Mouse (Mus musculus) midbrain, embryonic 16.5 days (tissue): Measurements from ENCODE around the gene Pafah1b2. TPM values are rescaled to one million over a fixed set of nuclear protein-coding genes. Genes with fewer than 3 reads are reported as not detected.

Experiments used
- ATAC-seq: fragments of 200-750 bp; cut with Nextera tagmentation; 2 replicates; pipeline ENCODE4 v1.8.0; 2017; ENCODE audit warnings: moderate TSS enrichment
- H3K27ac ChIP-seq: fragments of 300-500 bp; sonication (generic); 2 replicates; pipeline ENCODE4 v1.5.1; 2014; ENCODE audit warnings: mild to moderate bottlenecking, low read length, mixed read lengths
- H3K27me3 ChIP-seq: fragments of 300-500 bp; sonication (generic); 2 replicates; pipeline ENCODE4 v1.6.1; 2014; ENCODE audit warnings: low read depth, low read length, mixed read lengths; ENCODE audit not compliant: control insufficient read depth, insufficient read depth
- H3K36me3 ChIP-seq: fragments of 300-500 bp; sonication (generic); 2 replicates; pipeline ENCODE4 v1.6.1; 2014; ENCODE audit warnings: mild to moderate bottlenecking, low read length, moderate library complexity, mixed read lengths; ENCODE audit not compliant: control insufficient read depth, insufficient read depth
- H3K4me1 ChIP-seq: fragments of 300-500 bp; sonication (generic); 2 replicates; pipeline ENCODE4 v1.6.1; 2014; ENCODE audit warnings: mild to moderate bottlenecking, low read length, mixed read lengths; ENCODE audit not compliant: control insufficient read depth, insufficient read depth
- H3K4me2 ChIP-seq: fragments of 300-500 bp; sonication (generic); 2 replicates; pipeline ENCODE4 v1.6.1; 2014; ENCODE audit warnings: mild to moderate bottlenecking, low read length, mixed read lengths
- H3K4me3 ChIP-seq: fragments of 300-500 bp; sonication (generic); 2 replicates; pipeline ENCODE4 v1.5.1; 2014; ENCODE audit warnings: low read depth, mild to moderate bottlenecking, low read length, moderate library complexity, mixed read lengths
- H3K9ac ChIP-seq: fragments of 300-500 bp; sonication (generic); 2 replicates; pipeline ENCODE4 v1.6.1; 2014; ENCODE audit warnings: low read depth, low read length, mixed read lengths
- H3K9me3 ChIP-seq: fragments of 300-500 bp; sonication (generic); replicated peaks from 2 replicates; pipeline ENCODE4 v1.6.1; 2014; ENCODE audit warnings: mild to moderate bottlenecking, low read length, mixed read lengths; ENCODE audit not compliant: control insufficient read depth, poor library complexity, severe bottlenecking
- WGBS: fragments of 180-500 bp; shearing (Covaris S2); extraction: QIAGEN DNeasy Blood & Tissue Kit; methylation state at CpG from one replicate; pipeline ENCODE4 v1.1.7; 2014; 5-methylcytosine and 5-hydroxymethylcytosine counted together
- polyA plus RNA-seq: library from polyadenylated mRNA; unstranded; fragments of >200 nt; fragmentation: Nextera tagmentation; extraction: Ambion mirVana; gene quantifications from 2 replicates; pipeline ENCODE4 v1.2.1, GENCODE M21; 2015

Gene Pafah1b2
- polyA plus RNA-seq, 1 experiment from 2014 or later, result 287 TPM

DNA sequence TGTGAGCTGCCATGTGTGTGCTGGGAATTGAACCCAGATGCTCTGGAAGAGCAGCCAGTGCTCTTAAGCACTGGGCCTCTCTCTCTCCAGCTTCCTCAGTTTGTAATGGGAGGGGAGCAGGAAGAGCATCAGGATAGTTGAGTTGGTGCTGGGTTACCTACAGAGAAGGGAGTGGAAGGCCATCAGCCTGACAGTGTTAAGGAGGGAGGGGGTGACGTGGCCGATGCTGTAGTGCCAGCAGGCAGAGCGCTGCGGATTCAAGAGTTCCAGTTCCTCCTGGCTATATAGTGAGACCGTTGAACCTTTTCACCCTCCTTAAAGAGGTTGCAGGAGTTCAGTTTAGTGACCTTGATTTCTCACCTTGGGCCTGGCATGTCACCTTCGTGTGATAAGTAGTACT lies 18.5 kb upstream of the Pafah1b2 start:
- H3K4me2 ChIP-seq, result no peak overlapping the region
- 88% methylated on average over 6 of the region's 6 CpGs for WGBS
- no peak overlapping the region for H3K4me3 ChIP-seq
- H3K9me3 ChIP-seq, result no peaks in the 10 kb centered on the region
- no peak overlapping the region for H3K9ac ChIP-seq
- peaks cover 8% of the 10 kb centered on the region for H3K4me1 ChIP-seq
- no peaks in the 10 kb centered on the region for H3K36me3 ChIP-seq
- H3K27me3 ChIP-seq, result no peaks in the 10 kb centered on the region
- H3K27ac ChIP-seq, result no peak overlapping the region
- no peak for ATAC-seq

DNA sequence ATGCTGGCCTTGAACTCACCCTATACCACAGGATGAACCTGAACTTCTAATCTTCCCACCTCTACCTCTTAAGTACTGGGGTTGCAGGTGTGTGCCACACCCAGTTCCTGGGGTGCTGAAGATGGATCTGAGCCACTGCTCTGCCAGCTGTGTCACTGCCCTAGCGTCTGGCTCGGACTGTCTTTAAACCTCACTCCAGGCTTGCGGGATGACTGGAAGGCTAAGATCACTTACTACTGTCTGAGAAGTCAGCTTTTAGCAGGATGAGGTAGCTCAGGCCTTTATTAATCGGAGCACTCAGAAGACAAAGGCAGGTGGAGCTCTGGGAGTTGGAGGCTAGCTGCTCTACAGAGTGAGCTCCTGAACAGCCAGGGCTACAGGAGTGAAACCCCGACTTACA lies 17.7 kb upstream of the Pafah1b2 start:
- H3K9ac ChIP-seq, result no peak overlapping the region
- no peaks in the 10 kb centered on the region for H3K9me3 ChIP-seq
- H3K4me1 ChIP-seq, result peaks cover 8% of the 10 kb centered on the region
- 80% methylated on average over 5 of the region's 5 CpGs for WGBS
- H3K36me3 ChIP-seq, result no peaks in the 10 kb centered on the region
- ATAC-seq, result no peak
- H3K4me2 ChIP-seq, result no peak overlapping the region
- H3K27ac ChIP-seq, result no peak overlapping the region
- H3K27me3 ChIP-seq, result no peaks in the 10 kb centered on the region
- no peak overlapping the region for H3K4me3 ChIP-seq

DNA sequence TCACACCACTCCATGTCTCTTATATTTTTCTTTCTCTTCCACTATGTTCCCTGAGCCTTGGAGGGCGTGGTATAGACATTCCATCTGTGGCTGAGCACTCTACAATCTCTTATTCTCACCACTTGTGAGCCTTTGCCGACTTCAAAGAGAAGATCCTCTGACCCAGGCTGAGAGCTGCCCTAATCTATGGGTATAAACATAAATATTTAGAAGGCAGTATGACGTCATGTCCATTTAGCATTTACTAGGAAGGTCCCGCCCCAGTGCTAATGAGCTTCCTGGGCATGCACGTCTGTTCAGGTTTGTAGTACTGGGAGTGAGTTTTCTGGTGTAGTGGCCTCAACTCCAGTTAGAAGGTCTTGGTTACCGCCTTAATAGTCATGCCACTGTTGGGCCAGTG lies 17.0 kb upstream of the Pafah1b2 start:
- Histone ChIP-seq H3K27ac (no peak overlapping the region), H3K4me1 (peaks cover 8% of the 10 kb centered on the region), H3K36me3 (no peaks in the 10 kb centered on the region), H3K9me3 (no peaks in the 10 kb centered on the region), H3K4me2 (no peak overlapping the region), H3K27me3 (no peaks in the 10 kb centered on the region), H3K9ac (no peak overlapping the region), H3K4me3 (no peak overlapping the region)
- 80% methylated on average over 6 of the region's 6 CpGs for WGBS
- no peak for ATAC-seq

DNA sequence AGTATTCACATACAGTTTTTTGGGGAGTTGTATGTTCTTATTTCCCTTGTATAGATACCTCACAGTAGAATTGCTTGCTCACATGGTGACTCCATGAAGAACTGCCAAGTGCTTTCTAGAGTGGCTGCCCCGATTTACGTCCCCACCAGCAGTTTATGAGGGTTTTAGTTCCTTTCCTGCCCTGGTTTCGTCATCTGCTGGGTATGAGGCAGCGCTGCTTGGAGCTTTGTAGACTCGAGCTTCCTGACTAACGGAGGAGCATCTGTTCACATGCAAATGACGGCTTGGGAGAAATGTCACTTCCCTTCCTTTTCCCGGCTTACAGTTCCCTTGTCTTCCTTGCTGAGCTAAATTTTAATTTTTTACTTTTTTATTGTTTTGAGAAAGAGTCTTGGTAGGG lies 15.5 kb upstream of the Pafah1b2 start:
- Histone ChIP-seq H3K27ac (no peak overlapping the region), H3K4me1 (peaks cover 8% of the 10 kb centered on the region), H3K9ac (no peak overlapping the region), H3K4me3 (no peak overlapping the region), H3K36me3 (no peaks in the 10 kb centered on the region), H3K27me3 (no peaks in the 10 kb centered on the region), H3K9me3 (no peaks in the 10 kb centered on the region), H3K4me2 (no peak overlapping the region)
- WGBS, result 28% methylated on average over 8 of the region's 8 CpGs
- ATAC-seq, result no peak

DNA sequence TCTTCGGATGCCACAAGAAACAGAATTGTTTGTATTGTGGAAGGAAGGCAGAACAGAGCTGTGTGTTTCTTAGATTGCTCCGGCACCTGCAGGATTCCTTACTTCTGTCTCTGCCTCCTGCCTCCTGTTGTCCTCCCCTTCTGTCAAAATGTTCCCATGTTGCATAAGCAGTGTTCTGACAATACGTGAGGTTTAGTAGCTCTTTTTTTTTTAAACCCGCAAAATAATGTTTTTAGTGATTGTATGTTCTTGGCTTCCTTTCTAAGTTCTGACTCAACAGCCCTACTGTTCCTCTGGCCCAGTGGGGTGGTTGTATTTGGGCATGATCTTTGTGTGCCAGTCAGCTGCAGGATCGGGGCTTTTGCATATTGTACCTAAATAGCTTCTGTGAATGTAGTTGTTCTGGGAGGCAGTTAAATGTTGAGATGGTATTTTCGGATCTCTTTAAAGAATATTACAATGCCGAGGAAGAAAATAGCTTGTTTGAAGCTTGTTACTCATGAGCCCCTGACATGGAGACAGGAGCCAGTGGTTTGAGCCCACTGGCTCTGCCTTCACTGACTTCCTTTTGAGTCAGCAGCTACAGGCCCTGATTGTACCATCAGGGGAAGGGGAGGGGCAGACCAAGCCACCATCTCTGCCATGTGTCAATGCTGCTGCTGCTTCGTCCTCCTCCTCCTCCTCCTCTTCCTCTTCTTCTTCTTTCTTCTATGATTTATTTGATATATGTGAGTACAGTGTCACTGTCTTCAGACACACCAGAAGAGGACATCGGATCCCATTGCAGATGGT lies 13.8 kb upstream of the Pafah1b2 start:
- ATAC-seq, result no peak
- no peak overlapping the region for H3K4me2 ChIP-seq
- H3K4me3 ChIP-seq, result no peak overlapping the region
- no peaks in the 10 kb centered on the region for H3K36me3 ChIP-seq
- no peak overlapping the region for H3K27ac ChIP-seq
- H3K4me1 ChIP-seq, result peaks cover 2% of the 10 kb centered on the region; the same call in 1 of the 2 replicates
- no peaks in the 10 kb centered on the region; the same call in 1 of the 2 replicates for H3K9me3 ChIP-seq
- WGBS, result 87% methylated on average over 9 of the region's 9 CpGs
- no peak overlapping the region for H3K9ac ChIP-seq
- no peaks in the 10 kb centered on the region for H3K27me3 ChIP-seq

DNA sequence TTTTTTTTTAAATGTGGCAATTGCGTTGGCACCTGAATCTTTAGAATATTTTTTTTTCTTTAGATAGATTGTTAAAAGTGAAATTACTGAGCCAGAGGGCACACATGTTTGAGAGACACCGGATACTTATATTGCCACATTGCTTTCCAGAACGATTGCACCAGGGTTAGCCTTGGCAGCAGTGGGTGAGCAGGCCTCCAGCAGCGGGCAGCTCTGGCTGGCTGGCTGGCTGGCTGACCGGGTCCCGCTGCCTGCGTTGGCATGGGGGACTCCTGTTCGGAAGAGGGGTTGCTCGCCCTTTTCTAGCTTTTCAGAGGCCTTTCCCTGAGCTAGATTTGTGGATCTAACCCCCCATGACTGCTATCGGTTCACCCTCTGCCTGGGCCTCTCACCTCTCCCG lies 11.1 kb upstream of the Pafah1b2 start:
- Histone ChIP-seq H3K9me3 (no peaks in the 10 kb centered on the region; the same call in 1 of the 2 replicates), H3K36me3 (peaks cover 6% of the 10 kb centered on the region; the same call in 1 of the 2 replicates), H3K9ac (no peak overlapping the region), H3K27me3 (no peaks in the 10 kb centered on the region), H3K4me1 (peaks cover 4% of the 10 kb centered on the region; the same call in 1 of the 2 replicates), H3K4me2 (no peak overlapping the region), H3K27ac (no peak overlapping the region), H3K4me3 (no peak overlapping the region)
- ATAC-seq, result no peak
- 93% methylated on average over 11 of the region's 11 CpGs for WGBS

DNA sequence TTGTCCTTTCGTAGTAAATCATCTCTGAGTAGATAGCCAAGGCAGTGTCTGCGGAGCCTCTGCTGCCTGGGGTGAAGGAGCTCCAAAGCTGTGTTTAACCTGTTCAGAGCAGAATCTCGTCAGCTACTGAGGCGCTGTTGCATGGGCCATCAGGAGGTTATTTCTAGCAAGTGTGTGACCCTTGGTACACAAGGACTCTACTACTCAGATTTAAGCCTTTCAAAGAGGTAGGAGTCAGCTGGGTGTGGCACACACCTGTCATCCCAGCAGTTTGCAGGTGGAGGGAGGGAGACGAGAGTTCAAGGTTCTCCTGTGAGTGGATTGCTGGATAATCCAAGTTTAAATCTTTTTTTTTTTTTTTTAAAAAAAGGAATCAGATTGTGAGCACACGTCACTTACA lies 7.5 kb upstream of the Pafah1b2 start:
- 85% methylated on average over 6 of the region's 6 CpGs for WGBS
- ATAC-seq, result no peak
- Histone ChIP-seq H3K27ac (no peak overlapping the region), H3K9ac (no peak overlapping the region), H3K4me1 (peaks cover 19% of the 10 kb centered on the region), H3K36me3 (peaks cover 6% of the 10 kb centered on the region; the same call in 1 of the 2 replicates), H3K27me3 (no peaks in the 10 kb centered on the region), H3K4me3 (no peak overlapping the region), H3K9me3 (no peaks in the 10 kb centered on the region; the same call in 1 of the 2 replicates), H3K4me2 (no peak overlapping the region)

DNA sequence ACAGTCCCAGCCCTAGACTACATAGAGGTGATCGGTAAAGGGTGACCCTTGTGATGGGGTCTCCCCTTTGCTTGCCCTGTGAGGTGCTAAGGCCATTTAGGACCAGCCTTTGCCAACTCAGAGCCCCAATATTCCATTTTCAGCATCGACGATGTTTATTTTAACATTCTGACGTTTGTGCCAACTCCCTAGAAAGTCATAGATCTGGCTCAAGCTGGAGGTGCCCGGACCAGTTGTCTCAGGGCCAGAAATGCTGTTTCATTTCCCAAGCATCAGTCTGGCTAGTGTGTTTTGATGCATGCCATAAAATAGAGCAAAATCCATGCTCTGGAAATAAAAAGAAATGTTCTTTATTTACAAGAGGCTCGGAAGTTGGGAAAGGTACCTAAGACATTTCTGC lies 5.8 kb upstream of the Pafah1b2 start:
- H3K27me3 ChIP-seq, result no peaks in the 10 kb centered on the region
- no peak for ATAC-seq
- WGBS, result 90% methylated on average over 6 of the region's 6 CpGs

DNA sequence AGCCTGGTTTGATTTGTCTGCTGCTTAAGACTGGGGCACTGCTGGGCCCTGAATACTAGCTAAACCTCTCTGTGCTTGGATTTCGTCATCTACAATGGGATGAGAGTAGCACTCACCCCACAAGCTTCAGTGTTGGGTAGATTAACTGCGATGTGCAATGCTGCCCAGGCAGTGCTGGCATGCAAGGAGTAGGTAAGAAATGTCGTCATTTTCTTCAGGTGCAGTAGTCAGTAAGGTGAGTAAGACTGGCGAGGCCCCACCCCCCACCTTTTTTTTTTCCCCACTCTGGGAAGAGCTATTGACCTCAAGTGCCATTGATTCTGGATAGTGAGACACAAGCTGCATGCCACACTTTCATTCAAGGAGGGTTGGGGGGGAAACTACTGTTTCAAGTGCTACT lies 3.9 kb upstream of the Pafah1b2 start:
- H3K4me3 ChIP-seq, result no peak overlapping the region
- H3K9me3 ChIP-seq, result no peaks in the 10 kb centered on the region; the same call in 1 of the 2 replicates
- WGBS, result 59% methylated on average over 4 of the region's 4 CpGs
- no peak overlapping the region for H3K9ac ChIP-seq
- H3K27me3 ChIP-seq, result no peaks in the 10 kb centered on the region
- H3K36me3 ChIP-seq, result peaks cover 6% of the 10 kb centered on the region; the same call in 1 of the 2 replicates
- no peak overlapping the region for H3K27ac ChIP-seq
- ATAC-seq, result no peak
- no peak overlapping the region for H3K4me2 ChIP-seq
- peaks cover 33% of the 10 kb centered on the region for H3K4me1 ChIP-seq

More for the DNA sequence above, 5.8 kb upstream of the Pafah1b2 start:
- Histone ChIP-seq H3K4me1 (peaks cover 28% of the 10 kb centered on the region), H3K4me3 (no peak overlapping the region), H3K9ac (no peak overlapping the region), H3K36me3 (peaks cover 6% of the 10 kb centered on the region; the same call in 1 of the 2 replicates), H3K9me3 (no peaks in the 10 kb centered on the region; the same call in 1 of the 2 replicates), H3K4me2 (no peak overlapping the region), H3K27ac (no peak overlapping the region)
